Comparison of ENCODE assay signal across 8 mouse cellular contexts in genomic region chr11:82763742-82764437, GRCm38 (mm10). TPM values are rescaled to one million over a fixed set of nuclear protein-coding genes. Genes with fewer than 3 reads are reported as not detected.
DNase-seq lines count a peak whose midpoint lies in the region; ATAC-seq lines count a peak whose summit lies in the region.

Gene Cct6b (minus strand): TSS chr11:82764321.
Gene Zfp830 (plus strand): TSS chr11:82764345.

- ATAC-seq in intestine, embryonic 14.5 days (replicated peaks; ENCODE audit: low FRiP score, low TSS enrichment, low read depth), result peak; percentile 100
- ATAC-seq in megakaryocyte progenitor cell, adult 5-6 weeks (replicated peaks; ENCODE audit: poor library complexity), result peak; percentile 95

- intact Hi-C loops in left cerebral cortex, postnatal 10 days (cut with DNase I), result loop anchor here (5.0 to 10.0 kb wide), 3 partner anchors 149 to 529 kb away; partner anchors contain the start of gene Tmem132e

- H3K4me2 ChIP-seq in intestine, embryonic 14.5 days (ENCODE audit: low read length), result peak within 1 kb of the TSS; percentile 86

- peak; percentile 92 for DNase-seq in adrenal gland, adult 8-10 months
- peak; percentile 92 for DNase-seq in embryo, embryonic 11.5 days (ENCODE audit: low read depth, low spot score)
- peak; percentile 87 for DNase-seq in gastrocnemius, postnatal 25 days
- peak; percentile 91 for DNase-seq in intestine, embryonic 14.5 days (ENCODE audit: low spot score)
- DNase-seq in left cerebral cortex, postnatal 10 days (ENCODE audit: extremely low spot score in 1 of 2, low spot score in 2 of 2), result peak; percentile 88 to 96
- peak; percentile 96 for DNase-seq in right cerebral cortex, postnatal 10 days (ENCODE audit: low spot score in 2 of 2)
- peak; percentile 90 to 91 for DNase-seq in urinary bladder, postnatal 36 days (ENCODE audit: low spot score in 2 of 2)

- H3K9me3 ChIP-seq in intestine, embryonic 14.5 days (ENCODE audit: control insufficient read depth, low read length), result no peaks in the 10 kb centered on the region

- H3K4me3 ChIP-seq in intestine, embryonic 14.5 days (ENCODE audit: low read depth, low read length), result peak within 1 kb of the TSS; percentile 90

- peak within 1 kb of the TSS; percentile 67 for H3K9ac ChIP-seq in intestine, embryonic 14.5 days (ENCODE audit: low read length)

- H3K27me3 ChIP-seq in intestine, embryonic 14.5 days (replicated peaks; ENCODE audit: control insufficient read depth, insufficient read depth, low read length), result no peaks in the 10 kb centered on the region

- peaks cover 9% of the 10 kb centered on the region for H3K36me3 ChIP-seq in intestine, embryonic 14.5 days (ENCODE audit: control insufficient read depth, insufficient read depth, low read length)

- peak within 1 kb of the TSS; percentile 93 for H3K27ac ChIP-seq in intestine, embryonic 14.5 days (ENCODE audit: low read depth)

- H3K4me1 ChIP-seq in intestine, embryonic 14.5 days (replicated peaks; ENCODE audit: control insufficient read depth, insufficient read depth, low read length), result peaks cover 19% of the 10 kb centered on the region

- under 1% methylated on average over 44 of the region's 44 CpGs for WGBS in intestine, embryonic 14.5 days

RNA-seq across cellular contexts. Expression of gene Cct6b, which starts in this region (rescaled TPM):
- total RNA-seq in adrenal gland, adult 8-10 months (2022), result 1 to 10 TPM in 3 of 4 experiments, under 1 TPM in 1; 0.87 to 2.0 (median 1.3) TPM
- total RNA-seq in gastrocnemius, postnatal 25 days (2021), result under 1 TPM in 1 of 2 experiments, not detected in 1; 0.15 TPM
- polyA plus RNA-seq in intestine, embryonic 14.5 days (2014; fragmentation: Nextera tagmentation; extraction: Ambion mirVana), result 0.19 and 0.28 TPM in 2 replicates
- total RNA-seq in left cerebral cortex, postnatal 10 days (2021), result not detected
- total RNA-seq in megakaryocyte progenitor cell, adult 5-6 weeks (2015), result 0.30 and 0.32 TPM in 2 replicates
- total RNA-seq in megakaryocyte progenitor cell, adult 5-6 weeks (2017), result 0.08 and 0.37 TPM in 2 replicates

RNA-seq across cellular contexts. Expression of gene Zfp830, which starts in this region (rescaled TPM):
- 10 to 100 TPM; 15.0 to 21.3 (median 16.7) TPM for total RNA-seq in adrenal gland, adult 8-10 months (2022)
- total RNA-seq in gastrocnemius, postnatal 25 days (2021), result 10 to 100 TPM; 12.6 to 14.5 TPM
- 31.4 and 36.7 TPM in 2 replicates for polyA plus RNA-seq in intestine, embryonic 14.5 days (2014; fragmentation: Nextera tagmentation; extraction: Ambion mirVana)
- total RNA-seq in left cerebral cortex, postnatal 10 days (2021), result 10 to 100 TPM; 14.3 to 15.4 TPM
- 20.1 and 20.8 TPM in 2 replicates for total RNA-seq in megakaryocyte progenitor cell, adult 5-6 weeks (2015)
- 46.3 and 54.1 TPM in 2 replicates for total RNA-seq in megakaryocyte progenitor cell, adult 5-6 weeks (2017)

Comparison
In these comparisons a context has a peak if more than half of its experiments do, and no peak if none do; other contexts are left out.
1. Peak in every context shown above with its lines: DNase-seq, ATAC-seq, H3K4me3 ChIP-seq and H3K27ac ChIP-seq.